Mouse (Mus musculus): ENCODE measurements at regions not wholly inside any gene's neighbourhood (a gene's known extent, or its start where the extent isn't known, plus 50 kb on each side); places are given as distances from the start of the nearest gene placed in this dataset.

GRCm38 (mm10) chr12:80023107-80024078, 89.4 kb downstream of the Zfp36l1 start:
- Histone ChIP-seq H3K27ac (ENCODE audit: control insufficient read depth, insufficient read depth, low read depth, low read length, poor library complexity) (no peak overlapping the region), H3K4me3 (replicated peaks; ENCODE audit: control insufficient read depth, low read depth, low read length) (no peak overlapping the region), H3K4me1 (ENCODE audit: control insufficient read depth, insufficient read depth, low read length) (peaks cover 1% of the 10 kb centered on the region)
- WGBS = 23% methylated on average over 16 of the region's 18 CpGs
- TF ChIP-seq CTCF (IDR thresholded peaks at IDR 0.05; ENCODE audit: control insufficient read depth, insufficient read depth, low read length) (no peak), POLR2A (IDR thresholded peaks at IDR 0.05; ENCODE audit: borderline replicate concordance, control insufficient read depth, low read depth, low read length) (no peak)

GRCm38 (mm10) chr12:80022181-80023106, 90.4 kb downstream of the Zfp36l1 start:
- Histone ChIP-seq H3K4me3 (replicated peaks; ENCODE audit: control insufficient read depth, low read depth, low read length) (no peak overlapping the region), H3K4me1 (ENCODE audit: control insufficient read depth, insufficient read depth, low read length) (peaks cover 1% of the 10 kb centered on the region), H3K27ac (ENCODE audit: control insufficient read depth, insufficient read depth, low read depth, low read length, poor library complexity) (no peak overlapping the region)
- 38% methylated on average over 18 of the region's 18 CpGs for WGBS
- no peak for TF ChIP-seq CTCF (IDR thresholded peaks at IDR 0.05; ENCODE audit: control insufficient read depth, insufficient read depth, low read length)
- no peak for TF ChIP-seq POLR2A (IDR thresholded peaks at IDR 0.05; ENCODE audit: borderline replicate concordance, control insufficient read depth, low read depth, low read length)

GRCm38 (mm10) chr12:80021030-80021473, 91.8 kb downstream of the Zfp36l1 start:
- 70% methylated on average over 6 of the region's 6 CpGs for WGBS
- H3K27ac ChIP-seq (ENCODE audit: control insufficient read depth, insufficient read depth, low read depth, low read length, poor library complexity) = no peak overlapping the region

DNA sequence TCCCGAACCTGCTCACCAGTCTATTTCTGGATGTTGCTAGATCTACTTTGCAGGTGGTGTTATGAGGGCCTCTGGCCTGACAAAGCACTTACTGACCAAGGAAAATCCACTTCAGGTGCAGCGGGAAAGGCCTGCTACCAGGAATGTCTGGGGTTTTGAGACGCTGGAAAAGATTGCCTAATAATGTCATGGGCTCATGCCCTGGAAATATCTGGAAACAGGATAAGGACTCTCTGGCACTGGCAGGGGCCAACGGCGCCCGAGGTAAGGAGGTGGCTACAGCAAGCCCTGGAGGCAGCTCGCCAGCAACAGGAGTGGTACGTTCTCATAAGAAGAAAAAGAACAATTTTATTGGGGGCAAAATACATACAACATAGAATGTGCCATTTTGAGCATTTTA, 94.7 kb downstream of the Zfp36l1 start:
- Histone ChIP-seq H3K4me1 (ENCODE audit: control insufficient read depth, insufficient read depth, low read length) (peaks cover 1% of the 10 kb centered on the region), H3K4me3 (replicated peaks; ENCODE audit: control insufficient read depth, low read depth, low read length) (no peak overlapping the region), H3K27ac (ENCODE audit: control insufficient read depth, insufficient read depth, low read depth, low read length, poor library complexity) (no peak overlapping the region)
- TF ChIP-seq CTCF (IDR thresholded peaks at IDR 0.05; ENCODE audit: control insufficient read depth, insufficient read depth, low read length) (no peak), POLR2A (IDR thresholded peaks at IDR 0.05; ENCODE audit: borderline replicate concordance, control insufficient read depth, low read depth, low read length) (no peak)
- WGBS = 84% methylated on average over 8 of the region's 8 CpGs

More at GRCm38 (mm10) chr12:80021030-80021473, 91.8 kb downstream of the Zfp36l1 start:
- Histone ChIP-seq H3K4me3 (replicated peaks; ENCODE audit: control insufficient read depth, low read depth, low read length) (no peak overlapping the region), H3K4me1 (ENCODE audit: control insufficient read depth, insufficient read depth, low read length) (peaks cover 1% of the 10 kb centered on the region)
- TF ChIP-seq CTCF (IDR thresholded peaks at IDR 0.05; ENCODE audit: control insufficient read depth, insufficient read depth, low read length) (no peak), POLR2A (IDR thresholded peaks at IDR 0.05; ENCODE audit: borderline replicate concordance, control insufficient read depth, low read depth, low read length) (no peak)

GRCm38 (mm10) chr12:80017376-80017929, 95.4 kb downstream of the Zfp36l1 start:
- no peak for TF ChIP-seq POLR2A (IDR thresholded peaks at IDR 0.05; ENCODE audit: borderline replicate concordance, control insufficient read depth, low read depth, low read length)
- no peak for TF ChIP-seq CTCF (IDR thresholded peaks at IDR 0.05; ENCODE audit: control insufficient read depth, insufficient read depth, low read length)
- 77% methylated on average over 8 of the region's 8 CpGs for WGBS
- Histone ChIP-seq H3K27ac (ENCODE audit: control insufficient read depth, insufficient read depth, low read depth, low read length, poor library complexity) (no peak overlapping the region), H3K4me1 (ENCODE audit: control insufficient read depth, insufficient read depth, low read length) (peaks cover 1% of the 10 kb centered on the region), H3K4me3 (replicated peaks; ENCODE audit: control insufficient read depth, low read depth, low read length) (no peak overlapping the region)

DNA sequence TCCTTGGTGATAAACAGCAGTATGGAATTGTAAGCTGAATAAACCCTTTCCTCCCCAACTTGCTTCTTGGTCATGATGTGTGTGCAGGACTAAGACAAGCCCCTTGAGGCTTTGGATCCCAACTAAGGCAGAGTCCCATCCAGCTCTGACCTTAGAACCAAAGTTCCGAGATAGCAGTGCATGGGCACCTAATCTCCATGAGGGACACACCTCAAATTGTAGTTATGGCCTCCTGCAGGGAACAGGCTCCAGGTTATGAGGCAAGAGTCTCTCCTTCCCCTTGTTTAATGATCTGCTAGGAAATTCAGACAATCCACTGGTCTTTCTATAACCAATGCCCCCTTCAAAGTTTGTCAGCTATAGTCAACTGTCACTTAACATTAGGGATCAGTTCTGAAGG, 96.9 kb downstream of the Zfp36l1 start:
- TF ChIP-seq CTCF (IDR thresholded peaks at IDR 0.05; ENCODE audit: control insufficient read depth, insufficient read depth, low read length) (no peak), POLR2A (IDR thresholded peaks at IDR 0.05; ENCODE audit: borderline replicate concordance, control insufficient read depth, low read depth, low read length) (no peak)
- Histone ChIP-seq H3K4me1 (ENCODE audit: control insufficient read depth, insufficient read depth, low read length) (peaks cover 1% of the 10 kb centered on the region), H3K4me3 (replicated peaks; ENCODE audit: control insufficient read depth, low read depth, low read length) (no peak overlapping the region), H3K27ac (ENCODE audit: control insufficient read depth, insufficient read depth, low read depth, low read length, poor library complexity) (no peak overlapping the region)
- 73% methylated on average over 1 of the region's 1 CpGs for WGBS

DNA sequence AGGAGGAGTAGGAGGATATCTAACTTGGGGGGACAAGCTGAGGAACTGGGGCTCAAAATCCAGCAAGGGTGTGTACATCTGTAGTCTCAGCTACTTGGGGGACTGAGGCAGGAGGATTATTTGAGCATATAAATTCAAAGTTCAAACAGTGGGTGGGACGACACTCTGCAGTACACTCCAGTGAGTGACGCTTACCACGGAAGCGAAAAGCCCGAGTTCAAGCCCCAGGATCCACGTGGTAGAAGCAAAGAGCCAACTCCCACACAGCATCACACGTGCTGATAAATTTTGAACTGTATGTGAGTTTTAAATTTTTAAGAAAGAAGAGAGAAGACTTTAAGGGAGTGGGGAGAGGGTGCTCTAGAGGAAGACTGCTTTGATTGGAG, 98.2 kb downstream of the Zfp36l1 start:
- TF ChIP-seq CTCF (IDR thresholded peaks at IDR 0.05; ENCODE audit: control insufficient read depth, insufficient read depth, low read length) (no peak), POLR2A (IDR thresholded peaks at IDR 0.05; ENCODE audit: borderline replicate concordance, control insufficient read depth, low read depth, low read length) (no peak)
- WGBS = 3% methylated on average over 7 of the region's 7 CpGs
- no peak overlapping the region for H3K4me3 ChIP-seq (replicated peaks; ENCODE audit: control insufficient read depth, low read depth, low read length)
- 0 out of 2 replicates have a peak overlapping the region, but pooled peaks have one; percentile 3 for H3K27ac ChIP-seq (ENCODE audit: control insufficient read depth, insufficient read depth, low read depth, low read length, poor library complexity)
- peaks cover 1% of the 10 kb centered on the region for H3K4me1 ChIP-seq (ENCODE audit: control insufficient read depth, insufficient read depth, low read length)

All from bone marrow, adult 2 months (tissue).